Mouse (Mus musculus) forebrain, embryonic 10.5 days (tissue): ENCODE data around the gene 1810055G02Rik. TPM values are rescaled to one million over a fixed set of nuclear protein-coding genes. Genes with fewer than 3 reads are reported as not detected.

ENCODE experiments used
- DNase-seq: peaks from one replicate; pipeline ENCODE4 v3.0.0-alpha.2; 2017; ENCODE audit warnings: low spot score; ENCODE audit errors: extremely low spot score
- H3K27ac ChIP-seq: fragments of 300-500 bp; sonication (generic); 2 replicates; pipeline ENCODE4 v1.5.1; 2016; ENCODE audit warnings: mild to moderate bottlenecking
- H3K27me3 ChIP-seq: fragments of 300-500 bp; sonication (generic); 2 replicates; pipeline ENCODE4 v1.6.1; 2016; ENCODE audit warnings: mild to moderate bottlenecking; ENCODE audit not compliant: poor library complexity, severe bottlenecking
- H3K36me3 ChIP-seq: fragments of 300-500 bp; sonication (generic); replicated peaks from 2 replicates; pipeline ENCODE4 v1.6.1; 2016; ENCODE audit warnings: mild to moderate bottlenecking, moderate library complexity
- H3K4me1 ChIP-seq: fragments of 300-500 bp; sonication (generic); 2 replicates; pipeline ENCODE4 v1.6.1; 2016
- H3K4me3 ChIP-seq: fragments of 300-500 bp; sonication (generic); 2 replicates; pipeline ENCODE4 v1.5.1; 2016; ENCODE audit warnings: mild to moderate bottlenecking, moderate library complexity
- H3K9me3 ChIP-seq: fragments of 300-500 bp; sonication (generic); 2 replicates; pipeline ENCODE4 v1.6.1; 2016; ENCODE audit warnings: mild to moderate bottlenecking, moderate library complexity
- WGBS: fragments of 180-500 bp; shearing (Covaris S2); methylation state at CpG from one replicate; pipeline ENCODE4 v1.1.7; 2016; 5-methylcytosine and 5-hydroxymethylcytosine counted together
- polyA plus RNA-seq: library from polyadenylated mRNA; unstranded; fragments of >200 nt; fragmentation: Nextera tagmentation; extraction: Ambion mirVana; gene quantifications from 2 replicates; pipeline ENCODE4 v1.2.1, GENCODE M21; 2016

The 1810055G02Rik gene
- polyA plus RNA-seq, 1 experiment from 2014 or later, result 44.9 TPM

GRCm38 (mm10) chr19:3702460-3702859 lies 5.6 kb upstream of the 1810055G02Rik start:
- no peaks in the 10 kb centered on the region for H3K36me3 ChIP-seq
- peaks cover 3% of the 10 kb centered on the region for H3K4me1 ChIP-seq
- 88% methylated on average over 4 of the region's 4 CpGs for WGBS

GRCm38 (mm10) chr19:3706258-3706657 lies 1.8 kb upstream of the 1810055G02Rik start:
- Histone ChIP-seq H3K4me1 (peaks cover 19% of the 10 kb centered on the region), H3K36me3 (peaks cover 10% of the 10 kb centered on the region), H3K27me3 (no peaks in the 10 kb centered on the region), H3K27ac (no peak overlapping the region), H3K4me3 (no peak overlapping the region), H3K9me3 (no peaks in the 10 kb centered on the region)
- 64% methylated on average over 1 of the region's 1 CpGs for WGBS
- DNase-seq, result no peak

More at GRCm38 (mm10) chr19:3702460-3702859, 5.6 kb upstream of the 1810055G02Rik start:
- DNase-seq, result no peak
- Histone ChIP-seq H3K9me3 (no peaks in the 10 kb centered on the region), H3K27ac (no peak overlapping the region), H3K27me3 (no peaks in the 10 kb centered on the region), H3K4me3 (no peak overlapping the region)

- no peaks in the 10 kb centered on the region for H3K9me3 ChIP-seq
- peaks cover 16% of the 10 kb centered on the region for H3K36me3 ChIP-seq
- no peak for DNase-seq
- 47% methylated on average over 10 of the region's 10 CpGs for WGBS
- H3K4me1 ChIP-seq, result peaks cover 19% of the 10 kb centered on the region
- H3K27me3 ChIP-seq, result no peaks in the 10 kb centered on the region
- H3K27ac ChIP-seq, result peak overlapping the region; percentile 93
- peak overlapping the region; percentile 88 for H3K4me3 ChIP-seq
These were observed 540 bp upstream of the 1810055G02Rik start for GRCm38 (mm10) chr19:3707553-3707952.

- WGBS, result 53% methylated on average over 10 of the region's 10 CpGs
- Histone ChIP-seq H3K4me3 (peak overlapping the region; percentile 88), H3K27ac (peak overlapping the region; percentile 93), H3K9me3 (no peaks in the 10 kb centered on the region), H3K36me3 (peaks cover 29% of the 10 kb centered on the region), H3K27me3 (no peaks in the 10 kb centered on the region), H3K4me1 (peaks cover 19% of the 10 kb centered on the region)
- no peak for DNase-seq
These were observed 1.1 kb downstream of the 1810055G02Rik start for GRCm38 (mm10) chr19:3709013-3709787.

- peaks cover 41% of the 10 kb centered on the region for H3K36me3 ChIP-seq
- DNase-seq, result no peak
- H3K4me1 ChIP-seq, result peaks cover 19% of the 10 kb centered on the region
- no peaks in the 10 kb centered on the region for H3K9me3 ChIP-seq
- H3K27me3 ChIP-seq, result no peaks in the 10 kb centered on the region
- no peak overlapping the region for H3K4me3 ChIP-seq
- H3K27ac ChIP-seq, result no peak overlapping the region
- WGBS, result 91% methylated on average over 2 of the region's 2 CpGs
These were observed 2.3 kb downstream of the 1810055G02Rik start for GRCm38 (mm10) chr19:3710436-3710835.

GRCm38 (mm10) chr19:3714381-3714780 lies 6.3 kb downstream of the 1810055G02Rik start:
- no peaks in the 10 kb centered on the region for H3K27me3 ChIP-seq
- H3K36me3 ChIP-seq, result peaks cover 76% of the 10 kb centered on the region
- H3K4me1 ChIP-seq, result peaks cover 12% of the 10 kb centered on the region
- H3K4me3 ChIP-seq, result no peak overlapping the region
- no peak for DNase-seq
- no peak overlapping the region for H3K27ac ChIP-seq
- no peaks in the 10 kb centered on the region for H3K9me3 ChIP-seq
- 94% methylated on average over 6 of the region's 6 CpGs for WGBS

- Histone ChIP-seq H3K36me3 (peaks cover 51% of the 10 kb centered on the region), H3K27ac (peak overlapping the region; percentile 74), H3K27me3 (no peaks in the 10 kb centered on the region), H3K9me3 (peaks cover 4% of the 10 kb centered on the region; the same call in 1 of the 2 replicates), H3K4me3 (peak overlapping the region; percentile 53), H3K4me1 (peaks cover 16% of the 10 kb centered on the region)
- 41% methylated on average over 19 of the region's 19 CpGs for WGBS
- DNase-seq, result peak; percentile 70
These were observed 10.6 kb downstream of the 1810055G02Rik start for GRCm38 (mm10) chr19:3718481-3719361.

GRCm38 (mm10) chr19:3719362-3719891 lies 11.3 kb downstream of the 1810055G02Rik start:
- WGBS, result 3% methylated on average over 27 of the region's 27 CpGs
- no peaks in the 10 kb centered on the region for H3K27me3 ChIP-seq
- H3K9me3 ChIP-seq, result peaks cover 8% of the 10 kb centered on the region; the same call in 1 of the 2 replicates
- H3K36me3 ChIP-seq, result peaks cover 44% of the 10 kb centered on the region
- DNase-seq, result peak; percentile 58
- H3K4me3 ChIP-seq, result peak overlapping the region; percentile 53
- H3K27ac ChIP-seq, result peak overlapping the region; percentile 74
- peaks cover 16% of the 10 kb centered on the region for H3K4me1 ChIP-seq

GRCm38 (mm10) chr19:3723170-3723569 lies 15.1 kb downstream of the 1810055G02Rik start:
- no peak overlapping the region for H3K27ac ChIP-seq
- WGBS, result 93% methylated on average over 9 of the region's 9 CpGs

GRCm38 (mm10) chr19:3723904-3724303 lies 15.8 kb downstream of the 1810055G02Rik start:
- peaks cover 8% of the 10 kb centered on the region; the same call in 1 of the 2 replicates for H3K9me3 ChIP-seq
- no peak overlapping the region for H3K27ac ChIP-seq
- 78% methylated on average over 4 of the region's 4 CpGs for WGBS
- H3K27me3 ChIP-seq, result no peaks in the 10 kb centered on the region
- H3K36me3 ChIP-seq, result peaks cover under 1% of the 10 kb centered on the region; the same call in 1 of the 2 replicates
- H3K4me3 ChIP-seq, result no peak overlapping the region
- no peak for DNase-seq
- H3K4me1 ChIP-seq, result peaks cover 12% of the 10 kb centered on the region

More at GRCm38 (mm10) chr19:3723170-3723569, 15.1 kb downstream of the 1810055G02Rik start:
- H3K36me3 ChIP-seq, result peaks cover 7% of the 10 kb centered on the region
- H3K27me3 ChIP-seq, result no peaks in the 10 kb centered on the region
- peaks cover 16% of the 10 kb centered on the region for H3K4me1 ChIP-seq
- no peak for DNase-seq
- no peak overlapping the region for H3K4me3 ChIP-seq
- peaks cover 8% of the 10 kb centered on the region; the same call in 1 of the 2 replicates for H3K9me3 ChIP-seq

GRCm38 (mm10) chr19:3724779-3725178 lies 16.7 kb downstream of the 1810055G02Rik start:
- Histone ChIP-seq H3K9me3 (peaks cover 8% of the 10 kb centered on the region; the same call in 1 of the 2 replicates), H3K4me1 (peaks cover 4% of the 10 kb centered on the region), H3K36me3 (no peaks in the 10 kb centered on the region), H3K4me3 (no peak overlapping the region), H3K27ac (no peak overlapping the region), H3K27me3 (no peaks in the 10 kb centered on the region)
- peak; percentile 63 for DNase-seq
- WGBS, result 35% methylated on average over 1 of the region's 1 CpGs

GRCm38 (mm10) chr19:3728901-3729300 lies 20.8 kb downstream of the 1810055G02Rik start:
- no peak overlapping the region for H3K27ac ChIP-seq
- 73% methylated on average over 2 of the region's 2 CpGs for WGBS
- DNase-seq, result no peak
- H3K9me3 ChIP-seq, result peaks cover 2% of the 10 kb centered on the region; the same call in 1 of the 2 replicates
- H3K27me3 ChIP-seq, result no peaks in the 10 kb centered on the region
- no peaks in the 10 kb centered on the region for H3K4me1 ChIP-seq
- no peaks in the 10 kb centered on the region for H3K36me3 ChIP-seq
- H3K4me3 ChIP-seq, result no peak overlapping the region
